Mouse (Mus musculus): ENCODE measurements around the gene Plac8. TPM values are rescaled to one million over a fixed set of nuclear protein-coding genes. Genes with fewer than 3 reads are reported as not detected.

The Plac8 gene
- polyA plus RNA-seq (2015; fragmentation: Nextera tagmentation; extraction: Ambion mirVana), result 58.2 and 65.3 TPM in 2 replicates

DNA sequence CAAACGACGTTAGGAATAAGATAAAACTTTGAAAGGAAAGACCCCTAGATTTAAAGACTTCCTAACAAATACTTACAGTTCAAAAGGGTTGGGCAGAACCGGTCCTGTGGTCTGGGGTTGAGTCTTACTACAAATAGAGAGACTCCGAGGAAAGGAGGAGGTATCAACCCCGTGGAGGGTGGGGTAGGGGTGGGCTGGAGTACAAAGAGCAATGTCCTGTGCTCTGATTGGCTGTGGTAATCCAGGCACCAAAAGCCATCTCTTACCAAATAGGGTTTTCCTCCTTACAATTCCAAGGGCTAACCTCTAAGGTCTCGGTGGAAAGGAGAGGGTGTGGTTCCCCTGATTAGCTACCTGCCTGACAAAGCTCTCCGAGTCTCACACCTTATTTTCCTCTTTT lies at the start of gene Plac8:
Gene Plac8 (minus strand): TSS at position 177 of the 400 bp plus-strand sequence.
- Histone ChIP-seq H3K4me1 (ENCODE audit: control insufficient read depth, low read depth, low read length) (no peaks in the 10 kb centered on the region; the same call in 1 of the 2 replicates), H3K27me3 (ENCODE audit: control insufficient read depth, insufficient read depth, low read depth, low read length) (peaks cover 3% of the 10 kb centered on the region; the same call in 1 of the 2 replicates), H3K27ac (ENCODE audit: low read length) (no peak within 1 kb of the TSS), H3K36me3 (ENCODE audit: control insufficient read depth, insufficient read depth) (no peaks in the 10 kb centered on the region), H3K9me3 (replicated peaks; ENCODE audit: control insufficient read depth, low read length) (no peaks in the 10 kb centered on the region), H3K4me2 (ENCODE audit: low read depth, low read length) (peak within 1 kb of the TSS; percentile 27; the same call in 1 of the 2 replicates), H3K4me3 (ENCODE audit: low read depth, low read length) (peak within 1 kb of the TSS; percentile 46), H3K9ac (ENCODE audit: low read depth, low read length) (0 out of 2 replicates have a peak within 1 kb of the TSS, but pooled peaks have one; percentile 30)
- 12% methylated on average over 7 of the region's 7 CpGs for WGBS (ENCODE audit: insufficient replicate concordance)
- 0 out of 2 replicates have a peak, but pooled peaks have one; percentile 33 for ATAC-seq (ENCODE audit: low read depth)

DNA sequence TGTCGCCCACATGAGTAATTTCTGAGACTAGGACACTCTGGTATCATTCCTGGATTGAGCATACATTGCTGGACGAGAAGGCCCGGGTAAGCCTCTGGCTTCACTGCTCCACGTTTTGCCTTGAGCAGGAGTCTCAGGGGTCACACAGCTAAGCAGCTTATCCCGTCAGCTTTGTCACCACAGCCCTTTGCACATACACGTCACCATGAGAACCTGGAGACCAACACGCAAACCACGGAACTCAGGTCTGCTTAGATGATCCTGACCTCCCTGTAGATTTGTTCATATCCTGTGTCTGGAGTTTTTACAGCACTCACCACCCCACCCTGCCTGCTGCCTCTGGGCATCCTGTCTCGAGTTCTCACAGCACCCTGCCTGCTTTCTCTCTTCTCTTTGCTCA lies 48.9 kb upstream of the Plac8 start:
- H3K4me1 ChIP-seq (ENCODE audit: control insufficient read depth, low read depth, low read length), result peaks cover 8% of the 10 kb centered on the region
- no peak overlapping the region for H3K27ac ChIP-seq (ENCODE audit: low read length)
- H3K4me3 ChIP-seq (ENCODE audit: low read depth, low read length), result no peak overlapping the region
- no peak overlapping the region for H3K4me2 ChIP-seq (ENCODE audit: low read depth, low read length)
- H3K27me3 ChIP-seq (ENCODE audit: control insufficient read depth, insufficient read depth, low read depth, low read length), result no peaks in the 10 kb centered on the region
- no peaks in the 10 kb centered on the region for H3K9me3 ChIP-seq (replicated peaks; ENCODE audit: control insufficient read depth, low read length)
- WGBS (ENCODE audit: insufficient replicate concordance), result 53% methylated on average over 9 of the region's 9 CpGs
- H3K9ac ChIP-seq (ENCODE audit: low read depth, low read length), result no peak overlapping the region
- H3K36me3 ChIP-seq (ENCODE audit: control insufficient read depth, insufficient read depth), result no peaks in the 10 kb centered on the region
- no peak for ATAC-seq (ENCODE audit: low read depth)

DNA sequence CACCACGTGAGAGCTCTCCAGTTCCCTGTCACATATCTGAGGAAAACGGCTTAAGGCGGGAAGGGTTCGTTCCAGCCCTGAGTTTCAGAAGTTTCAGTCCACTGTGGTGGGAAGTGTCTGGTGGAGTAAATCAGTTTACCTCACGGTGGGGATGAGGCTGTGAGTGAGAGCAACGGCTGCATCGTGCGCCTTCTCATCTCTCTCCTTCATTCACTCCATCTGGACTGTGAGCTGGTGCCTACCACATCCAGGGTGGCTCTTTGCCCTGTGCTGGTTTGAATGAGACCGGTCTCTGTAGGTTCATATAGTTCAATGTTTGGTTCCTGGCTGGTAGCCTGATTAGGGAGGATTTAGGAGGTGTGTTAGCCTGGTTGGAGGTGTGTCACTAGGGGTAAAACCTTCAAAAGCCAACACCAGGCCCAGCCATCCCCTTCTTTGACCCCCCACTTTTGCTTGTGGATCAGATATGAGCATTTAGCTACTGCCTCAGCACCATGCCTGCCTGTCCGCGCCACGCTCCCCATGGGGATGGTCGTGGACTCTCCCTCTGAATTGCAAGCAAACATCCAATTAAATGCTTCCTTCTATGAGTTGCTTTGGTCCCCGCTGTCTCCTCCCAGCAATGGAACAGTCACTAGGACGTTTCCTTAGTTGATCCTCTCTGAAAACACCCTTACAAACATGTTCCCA lies 47.7 kb upstream of the Plac8 start:
- no peak overlapping the region for H3K4me3 ChIP-seq (ENCODE audit: low read depth, low read length)
- no peak overlapping the region for H3K4me2 ChIP-seq (ENCODE audit: low read depth, low read length)
- ATAC-seq (ENCODE audit: low read depth), result no peak
- H3K27ac ChIP-seq (ENCODE audit: low read length), result no peak overlapping the region
- H3K9ac ChIP-seq (ENCODE audit: low read depth, low read length), result no peak overlapping the region
- no peaks in the 10 kb centered on the region for H3K27me3 ChIP-seq (ENCODE audit: control insufficient read depth, insufficient read depth, low read depth, low read length)
- 79% methylated on average over 15 of the region's 15 CpGs for WGBS (ENCODE audit: insufficient replicate concordance)
- H3K9me3 ChIP-seq (replicated peaks; ENCODE audit: control insufficient read depth, low read length), result no peaks in the 10 kb centered on the region
- no peaks in the 10 kb centered on the region for H3K36me3 ChIP-seq (ENCODE audit: control insufficient read depth, insufficient read depth)
- H3K4me1 ChIP-seq (ENCODE audit: control insufficient read depth, low read depth, low read length), result peaks cover 2% of the 10 kb centered on the region; the same call in 1 of the 2 replicates

DNA sequence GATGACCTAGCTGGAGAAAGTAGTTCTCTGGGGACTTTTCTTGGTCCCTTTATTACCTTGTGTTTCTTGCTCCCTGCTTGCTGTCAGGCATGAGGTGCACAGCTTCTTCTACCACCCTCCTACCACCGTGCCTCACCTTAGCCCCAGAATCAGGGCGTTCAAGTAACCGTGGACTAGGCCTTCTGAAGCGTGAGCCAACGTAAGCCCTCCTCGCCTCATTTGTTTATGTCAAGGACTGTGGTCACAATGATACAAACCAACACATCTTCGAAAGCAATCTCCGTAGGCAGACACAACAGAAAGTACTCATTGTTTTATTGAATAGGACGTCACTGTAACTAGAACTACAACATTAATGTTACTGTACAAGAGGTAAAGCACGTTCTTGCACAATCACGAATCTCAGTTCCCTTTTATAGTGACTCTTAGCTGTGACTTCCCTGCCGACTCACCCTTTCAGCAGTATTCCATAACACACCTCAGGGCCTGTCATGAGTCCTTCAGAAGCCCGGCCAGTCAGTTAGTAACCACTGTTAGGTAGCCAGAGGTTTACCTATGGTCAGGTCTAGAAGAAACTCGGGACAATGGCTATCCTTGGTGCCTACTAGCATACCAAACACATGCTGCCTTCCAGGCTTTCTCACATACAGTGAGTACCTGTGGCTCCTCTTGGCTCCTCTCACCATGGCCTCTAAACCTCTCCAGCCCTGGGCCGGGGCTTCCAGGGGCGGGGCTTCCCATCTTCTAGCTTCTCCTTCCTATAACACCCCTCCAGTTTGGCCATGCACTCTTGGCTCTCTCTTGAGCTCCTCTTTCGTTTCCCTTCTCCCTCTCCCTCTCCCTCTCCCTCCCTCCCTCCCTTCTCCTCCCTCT lies 42.1 kb upstream of the Plac8 start:
- Histone ChIP-seq H3K9me3 (replicated peaks; ENCODE audit: control insufficient read depth, low read length) (no peaks in the 10 kb centered on the region), H3K4me2 (ENCODE audit: low read depth, low read length) (no peak overlapping the region), H3K27ac (ENCODE audit: low read length) (no peak overlapping the region), H3K27me3 (ENCODE audit: control insufficient read depth, insufficient read depth, low read depth, low read length) (no peaks in the 10 kb centered on the region), H3K9ac (ENCODE audit: low read depth, low read length) (no peak overlapping the region), H3K4me1 (ENCODE audit: control insufficient read depth, low read depth, low read length) (no peaks in the 10 kb centered on the region; the same call in 1 of the 2 replicates), H3K36me3 (ENCODE audit: control insufficient read depth, insufficient read depth) (no peaks in the 10 kb centered on the region), H3K4me3 (ENCODE audit: low read depth, low read length) (no peak overlapping the region)
- no peak for ATAC-seq (ENCODE audit: low read depth)
- WGBS (ENCODE audit: insufficient replicate concordance), result 61% methylated on average over 17 of the region's 17 CpGs

- Histone ChIP-seq H3K4me3 (ENCODE audit: low read depth, low read length) (no peak overlapping the region), H3K36me3 (ENCODE audit: control insufficient read depth, insufficient read depth) (no peaks in the 10 kb centered on the region), H3K9me3 (replicated peaks; ENCODE audit: control insufficient read depth, low read length) (no peaks in the 10 kb centered on the region), H3K27me3 (ENCODE audit: control insufficient read depth, insufficient read depth, low read depth, low read length) (no peaks in the 10 kb centered on the region), H3K27ac (ENCODE audit: low read length) (no peak overlapping the region), H3K4me1 (ENCODE audit: control insufficient read depth, low read depth, low read length) (peaks cover 2% of the 10 kb centered on the region), H3K9ac (ENCODE audit: low read depth, low read length) (no peak overlapping the region), H3K4me2 (ENCODE audit: low read depth, low read length) (no peak overlapping the region)
- 21% methylated on average over 9 of the region's 9 CpGs for WGBS (ENCODE audit: insufficient replicate concordance)
- ATAC-seq (ENCODE audit: low read depth), result peak; percentile 21; the same call in 1 of the 2 replicates
These were observed 35.8 kb upstream of the Plac8 start for GRCm38 (mm10) chr5:100607868-100608267.

GRCm38 (mm10) chr5:100607090-100607762 lies 35.2 kb upstream of the Plac8 start:
- 55% methylated on average over 4 of the region's 4 CpGs for WGBS (ENCODE audit: insufficient replicate concordance)
- Histone ChIP-seq H3K9me3 (replicated peaks; ENCODE audit: control insufficient read depth, low read length) (no peaks in the 10 kb centered on the region), H3K27ac (ENCODE audit: low read length) (no peak overlapping the region), H3K4me2 (ENCODE audit: low read depth, low read length) (no peak overlapping the region), H3K36me3 (ENCODE audit: control insufficient read depth, insufficient read depth) (no peaks in the 10 kb centered on the region), H3K4me1 (ENCODE audit: control insufficient read depth, low read depth, low read length) (peaks cover 2% of the 10 kb centered on the region), H3K27me3 (ENCODE audit: control insufficient read depth, insufficient read depth, low read depth, low read length) (no peaks in the 10 kb centered on the region), H3K4me3 (ENCODE audit: low read depth, low read length) (no peak overlapping the region), H3K9ac (ENCODE audit: low read depth, low read length) (no peak overlapping the region)
- ATAC-seq (ENCODE audit: low read depth), result no peak

GRCm38 (mm10) chr5:100605828-100606229 lies 33.8 kb upstream of the Plac8 start:
- Histone ChIP-seq H3K4me1 (ENCODE audit: control insufficient read depth, low read depth, low read length) (peaks cover 2% of the 10 kb centered on the region), H3K9ac (ENCODE audit: low read depth, low read length) (no peak overlapping the region), H3K4me3 (ENCODE audit: low read depth, low read length) (no peak overlapping the region), H3K27me3 (ENCODE audit: control insufficient read depth, insufficient read depth, low read depth, low read length) (no peaks in the 10 kb centered on the region), H3K9me3 (replicated peaks; ENCODE audit: control insufficient read depth, low read length) (no peaks in the 10 kb centered on the region), H3K36me3 (ENCODE audit: control insufficient read depth, insufficient read depth) (no peaks in the 10 kb centered on the region), H3K27ac (ENCODE audit: low read length) (peak overlapping the region; percentile 6; the same call in 1 of the 2 replicates), H3K4me2 (ENCODE audit: low read depth, low read length) (0 out of 2 replicates have a peak overlapping the region, but pooled peaks have one; percentile 6)
- ATAC-seq (ENCODE audit: low read depth), result peak; percentile 56
- WGBS (ENCODE audit: insufficient replicate concordance), result 57% methylated on average over 9 of the region's 9 CpGs

- H3K4me1 ChIP-seq (ENCODE audit: control insufficient read depth, low read depth, low read length), result peaks cover 2% of the 10 kb centered on the region
- no peak overlapping the region for H3K4me3 ChIP-seq (ENCODE audit: low read depth, low read length)
- no peaks in the 10 kb centered on the region for H3K9me3 ChIP-seq (replicated peaks; ENCODE audit: control insufficient read depth, low read length)
- no peak for ATAC-seq (ENCODE audit: low read depth)
- WGBS (ENCODE audit: insufficient replicate concordance), result 33% methylated on average over 4 of the region's 4 CpGs
- H3K27ac ChIP-seq (ENCODE audit: low read length), result no peak overlapping the region
- H3K27me3 ChIP-seq (ENCODE audit: control insufficient read depth, insufficient read depth, low read depth, low read length), result no peaks in the 10 kb centered on the region
- no peak overlapping the region for H3K9ac ChIP-seq (ENCODE audit: low read depth, low read length)
- no peak overlapping the region for H3K4me2 ChIP-seq (ENCODE audit: low read depth, low read length)
- H3K36me3 ChIP-seq (ENCODE audit: control insufficient read depth, insufficient read depth), result no peaks in the 10 kb centered on the region
These were observed 32.0 kb upstream of the Plac8 start for GRCm38 (mm10) chr5:100604061-100604460.

Data from liver, embryonic 16.5 days (tissue).